Mouse (Mus musculus) Muller cell, postnatal 12 days (primary cell): ENCODE results near the gene Dsn1.

Source experiments
- DNase-seq: peaks from one replicate; pipeline ENCODE4 v3.0.0-alpha.2; 2015; ENCODE audit errors: inconsistent ontology term

Dsn1 gene

DNA sequence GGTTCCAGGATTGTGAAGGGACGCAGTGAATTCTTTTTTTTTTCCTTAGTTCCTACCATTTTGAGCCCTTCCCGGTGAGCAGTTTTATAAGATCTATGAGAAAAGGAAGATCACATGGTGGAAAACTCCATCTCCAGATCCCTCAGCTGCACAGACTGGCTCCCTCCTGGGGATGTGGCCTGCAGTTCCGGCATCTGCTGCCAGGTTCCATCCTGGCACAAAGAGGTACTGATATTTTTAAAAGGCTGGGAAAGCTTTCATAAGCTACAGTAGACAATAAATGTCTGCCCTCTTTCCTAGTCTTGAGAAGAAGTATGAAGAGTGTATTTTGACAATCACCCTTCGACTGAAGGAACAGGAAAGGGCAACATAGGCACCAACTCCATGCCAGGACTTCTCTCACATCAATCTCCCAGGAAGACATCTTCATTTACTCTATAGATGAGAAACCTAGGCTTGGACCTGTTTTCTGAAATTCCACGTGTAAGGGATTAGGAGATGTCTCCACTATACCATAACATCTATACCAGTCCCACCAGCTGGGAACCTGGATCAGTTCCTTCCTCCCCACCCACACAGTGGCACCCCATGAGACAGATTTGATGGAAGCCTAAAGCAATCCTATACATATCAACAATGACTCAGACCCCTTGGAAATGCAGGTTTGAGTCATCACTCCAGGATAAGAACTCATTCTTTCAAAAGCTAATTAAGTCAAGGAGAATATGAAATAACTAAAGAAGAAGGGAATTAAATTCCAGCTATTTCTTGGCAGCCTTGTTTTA lies 33.4 kb downstream of the Dsn1 start:
- no peak for DNase-seq

- DNase-seq = no peak
These were observed 36.7 kb downstream of the Dsn1 start for GRCm38 (mm10) chr2:156970253-156970652.

DNA sequence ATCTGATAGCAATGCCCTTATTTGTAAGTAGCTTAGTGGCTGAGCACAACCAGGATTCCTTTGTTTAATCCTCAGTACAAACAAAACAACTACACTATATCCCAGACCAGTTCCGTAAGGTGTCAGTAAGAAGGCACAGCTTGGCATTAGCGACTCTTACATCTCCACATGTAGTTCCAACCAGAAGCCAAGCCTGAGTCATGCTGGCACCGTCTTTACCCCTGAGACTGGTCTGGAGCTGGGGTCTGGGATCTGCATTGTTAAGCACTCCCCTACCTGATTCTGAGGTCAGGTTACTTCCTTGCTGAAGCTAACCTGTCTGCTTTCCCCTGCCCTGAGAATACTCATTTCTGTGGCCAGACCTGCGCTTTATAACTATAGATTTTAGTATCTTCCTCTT lies 38.5 kb downstream of the Dsn1 start:
- DNase-seq = no peak

- no peak for DNase-seq
These were observed 39.6 kb downstream of the Dsn1 start for GRCm38 (mm10) chr2:156967388-156967787.

DNA sequence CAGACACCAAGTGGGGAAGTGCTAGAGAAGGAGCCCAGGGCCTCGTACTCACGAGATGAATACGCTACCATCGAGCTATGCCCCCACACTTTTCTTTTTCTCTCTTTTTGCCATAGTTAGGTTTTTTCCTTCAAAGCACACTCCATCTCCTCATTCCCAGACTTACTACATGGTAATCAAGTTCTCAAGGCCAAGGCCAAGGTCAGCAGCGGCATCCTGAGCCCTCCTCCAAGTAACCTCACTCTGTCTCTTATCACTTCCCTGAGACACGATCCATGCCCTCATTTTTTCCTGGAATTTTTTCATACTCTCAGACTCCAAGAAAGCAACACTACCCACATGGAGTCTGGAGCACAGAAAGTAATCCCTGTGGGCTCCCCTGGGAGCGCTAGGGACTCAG lies 43.1 kb downstream of the Dsn1 start:
- DNase-seq = no peak

DNA sequence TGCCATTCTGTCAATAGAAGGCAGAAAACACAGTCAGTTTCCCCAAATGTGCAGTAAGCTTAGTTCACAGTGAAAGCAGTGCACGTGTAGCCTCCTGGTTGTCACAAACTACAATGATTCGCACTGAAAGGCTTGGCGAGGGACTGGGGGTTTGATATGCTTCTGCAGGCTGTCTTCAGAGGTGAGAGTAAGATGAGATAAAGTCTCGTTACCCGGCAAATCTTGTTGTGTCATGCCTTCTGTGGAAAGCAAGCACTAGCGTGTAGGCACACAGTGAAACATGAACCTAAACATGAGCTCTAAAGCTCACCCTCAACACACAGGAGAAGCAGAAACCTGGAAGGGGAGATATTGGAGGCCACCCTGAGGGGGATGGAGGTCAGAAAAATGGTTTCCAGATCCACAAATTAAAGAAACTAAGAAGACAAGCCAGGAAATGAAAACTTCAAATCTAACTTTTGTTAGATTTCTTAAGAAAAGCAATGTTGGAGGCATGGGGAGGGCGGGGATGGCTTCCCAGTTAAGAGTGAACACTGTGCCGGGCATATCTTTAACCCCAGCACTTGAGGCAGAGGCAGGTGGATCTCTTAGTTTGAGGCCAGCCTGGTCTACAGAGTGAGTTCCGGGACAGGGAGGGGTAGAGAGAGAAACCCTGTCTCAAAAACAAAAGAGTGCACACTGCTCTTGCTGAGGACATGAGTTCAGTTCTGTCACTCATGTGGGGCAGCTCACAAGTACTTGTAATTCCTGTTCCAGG lies 48.3 kb downstream of the Dsn1 start:
- DNase-seq = no peak

DNA sequence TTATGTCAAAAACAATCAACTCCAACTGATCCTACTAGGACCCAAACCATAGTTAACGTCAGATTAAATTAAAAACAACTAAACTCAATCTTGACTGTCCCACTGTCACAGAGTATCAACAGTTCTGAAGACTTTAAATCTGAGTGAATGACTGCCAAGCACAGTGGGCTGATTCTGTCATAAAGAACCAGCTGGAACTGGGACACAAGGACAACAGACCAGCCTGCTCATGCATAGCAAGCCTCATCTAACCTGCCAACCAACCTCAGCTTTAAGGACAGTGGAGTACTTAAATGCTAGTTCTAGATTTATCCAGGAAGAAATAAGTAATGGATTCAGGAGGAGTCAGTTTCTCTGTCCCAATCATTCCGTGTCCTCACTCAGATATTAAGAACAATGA lies 49.9 kb downstream of the Dsn1 start:
- DNase-seq = no peak

- DNase-seq = no peak
These were observed 50.6 kb downstream of the Dsn1 start for GRCm38 (mm10) chr2:156956306-156956705.

- no peak for DNase-seq
These were observed 52.5 kb downstream of the Dsn1 start for GRCm38 (mm10) chr2:156954463-156954862.

DNA sequence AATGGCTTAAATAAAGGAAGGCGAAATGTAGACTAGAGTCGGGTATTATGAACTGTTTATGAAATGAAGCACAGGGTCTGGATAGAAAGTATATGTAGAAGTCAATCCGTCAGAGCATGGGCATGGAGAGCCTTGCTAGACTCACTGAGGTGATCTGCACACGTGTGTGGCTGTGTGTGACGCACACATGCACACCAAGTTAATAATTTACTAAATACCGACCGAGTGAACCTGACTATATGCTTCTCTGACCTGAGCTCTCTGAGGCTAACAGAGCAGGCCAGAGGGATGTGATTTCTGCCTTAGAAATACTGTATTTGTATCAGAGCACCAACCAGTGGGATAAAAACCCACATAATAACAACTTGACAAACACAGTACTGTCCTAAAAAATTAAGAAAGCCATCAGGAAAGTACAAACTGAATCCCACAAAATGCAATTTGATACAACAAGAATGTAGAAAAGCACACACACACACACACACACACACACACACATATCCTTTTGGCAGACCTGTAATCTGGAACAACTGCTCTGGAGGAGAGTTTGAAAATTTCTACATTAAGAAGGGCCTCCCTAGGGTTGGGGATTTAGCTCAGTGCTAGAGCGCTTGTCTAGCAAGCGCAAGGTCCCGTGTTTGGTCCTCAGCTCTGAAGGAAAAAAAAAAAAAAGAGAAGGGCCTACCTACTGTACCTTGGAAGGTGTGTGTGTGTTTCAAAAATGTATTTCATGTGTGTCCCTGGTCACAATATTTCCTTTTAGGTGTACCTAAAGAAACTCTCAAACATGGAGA lies 55.5 kb downstream of the Dsn1 start:
- no peak for DNase-seq

- DNase-seq = no peak
These were observed 56.1 kb downstream of the Dsn1 start for GRCm38 (mm10) chr2:156950816-156951215.
